Mouse (Mus musculus) heart, postnatal 0 days (tissue): ENCODE measurements around the gene Gm39653. TPM values are rescaled to one million over a fixed set of nuclear protein-coding genes. Genes with fewer than 3 reads are reported as not detected.

Experiments used
- ATAC-seq: fragments of 200-750 bp; cut with Nextera tagmentation; 2 replicates; pipeline ENCODE4 v1.8.0; 2017; ENCODE audit warnings: low read depth, moderate number of reproducible peaks, moderate library complexity; ENCODE audit not compliant: insufficient read depth
- DNase-seq: peaks from one replicate; pipeline ENCODE4 v3.0.0-alpha.2; 2016; ENCODE audit warnings: low spot score
- H3K27ac ChIP-seq: fragments of 300-500 bp; sonication (generic); 2 replicates; pipeline ENCODE4 v1.5.1; 2014; ENCODE audit warnings: low read depth, mild to moderate bottlenecking
- H3K27me3 ChIP-seq: fragments of 300-500 bp; sonication (generic); 2 replicates; pipeline ENCODE4 v1.6.1; 2014; ENCODE audit warnings: low read length, mixed read lengths; ENCODE audit not compliant: control insufficient read depth, insufficient read depth
- H3K36me3 ChIP-seq: fragments of 300-500 bp; sonication (generic); replicated peaks from 2 replicates; pipeline ENCODE4 v1.6.1; 2014; ENCODE audit warnings: low read length, mixed read lengths; ENCODE audit not compliant: control insufficient read depth, insufficient read depth
- H3K4me1 ChIP-seq: fragments of 300-500 bp; sonication (generic); 2 replicates; pipeline ENCODE4 v1.6.1; 2014; ENCODE audit warnings: antibody characterized with exemption; ENCODE audit not compliant: control insufficient read depth, insufficient read depth
- H3K4me2 ChIP-seq: fragments of 300-500 bp; sonication (generic); 2 replicates; pipeline ENCODE4 v1.6.1; 2014; ENCODE audit warnings: low read depth, mild to moderate bottlenecking, low read length, moderate library complexity
- H3K4me3 ChIP-seq: fragments of 300-500 bp; sonication (generic); 2 replicates; pipeline ENCODE4 v1.5.1; 2014; ENCODE audit warnings: low read depth, low read length
- H3K9ac ChIP-seq: fragments of 300-500 bp; sonication (generic); replicated peaks from 2 replicates; pipeline ENCODE4 v1.6.1; 2014; ENCODE audit warnings: low read depth, low read length, mixed read lengths
- H3K9me3 ChIP-seq: fragments of 300-500 bp; sonication (generic); replicated peaks from 2 replicates; pipeline ENCODE4 v1.6.1; 2016; ENCODE audit warnings: low read length; ENCODE audit not compliant: control insufficient read depth
- CTCF ChIP-seq: IDR thresholded peaks from 2 replicates; pipeline ENCODE4 v1.5.1; 2016; ENCODE audit warnings: antibody characterized with exemption, control low read depth, low read depth
- EP300 ChIP-seq: IDR thresholded peaks from 2 replicates; pipeline ENCODE4 v1.6.1; 2016; ENCODE audit warnings: antibody characterized with exemption, low read depth
- WGBS: fragments of 180-500 bp; shearing (Covaris S2); extraction: QIAGEN DNeasy Blood & Tissue Kit; methylation state at CpG from one replicate; pipeline ENCODE4 v1.1.7; 2014; 5-methylcytosine and 5-hydroxymethylcytosine counted together
- polyA plus RNA-seq: library from polyadenylated mRNA; unstranded; fragments of >200 nt; fragmentation: Nextera tagmentation; extraction: Ambion mirVana; gene quantifications from 2 replicates; pipeline ENCODE4 v1.2.1, GENCODE M21; 2015
- total RNA-seq: library from RNA; depleted of rRNA; stranded (reverse); fragments of >200 nt; gene quantifications from 2 replicates; pipeline ENCODE4 v1.2.3, GENCODE M21; 2014; ENCODE audit warnings: low replicate concordance; rRNA removed

The Gm39653 gene
- total RNA-seq = not detected in 2 replicates
- polyA plus RNA-seq = not detected in 2 replicates

GRCm38 (mm10) chr1:63615668-63616067 is at the start of gene Gm39653:
TSS of gene Gm39653 (plus strand) at chr1:63615968.
- Histone ChIP-seq H3K27me3 (peaks cover 9% of the 10 kb centered on the region; the same call in 1 of the 2 replicates), H3K4me2 (no peak within 1 kb of the TSS), H3K27ac (no peak within 1 kb of the TSS), H3K36me3 (no peaks in the 10 kb centered on the region), H3K4me3 (no peak within 1 kb of the TSS), H3K9ac (no peak within 1 kb of the TSS), H3K9me3 (no peaks in the 10 kb centered on the region), H3K4me1 (no peaks in the 10 kb centered on the region)
- DNase-seq (no peak), ATAC-seq (no peak)
- no peak for TF ChIP-seq EP300
- TF ChIP-seq CTCF = no peak
- 71% methylated on average over 3 of the region's 3 CpGs for WGBS

- Histone ChIP-seq H3K27ac (no peak overlapping the region), H3K36me3 (no peaks in the 10 kb centered on the region), H3K4me1 (no peaks in the 10 kb centered on the region), H3K9me3 (no peaks in the 10 kb centered on the region), H3K9ac (no peak overlapping the region), H3K27me3 (no peaks in the 10 kb centered on the region), H3K4me2 (no peak overlapping the region), H3K4me3 (no peak overlapping the region)
- TF ChIP-seq CTCF = no peak
- no peak for TF ChIP-seq EP300
- ATAC-seq (no peak), DNase-seq (no peak)
- WGBS = 23% methylated on average over 7 of the region's 7 CpGs
These were observed 49.3 kb upstream of the Gm39653 start for GRCm38 (mm10) chr1:63566501-63566900.

GRCm38 (mm10) chr1:63567031-63567430 is 48.7 kb upstream of the Gm39653 start:
- no peak overlapping the region for H3K4me2 ChIP-seq
- DNase-seq (no peak), ATAC-seq (no peak)
- H3K9me3 ChIP-seq = no peaks in the 10 kb centered on the region
- H3K36me3 ChIP-seq = no peaks in the 10 kb centered on the region
- no peak overlapping the region for H3K4me3 ChIP-seq
- H3K4me1 ChIP-seq = no peaks in the 10 kb centered on the region
- no peaks in the 10 kb centered on the region for H3K27me3 ChIP-seq
- TF ChIP-seq CTCF = no peak
- no peak for TF ChIP-seq EP300
- H3K27ac ChIP-seq = no peak overlapping the region
- H3K9ac ChIP-seq = no peak overlapping the region
- 17% methylated on average over 4 of the region's 4 CpGs for WGBS

GRCm38 (mm10) chr1:63572229-63572628 is 43.5 kb upstream of the Gm39653 start:
- H3K4me3 ChIP-seq = no peak overlapping the region
- TF ChIP-seq EP300 (no peak), CTCF (no peak)
- no peak overlapping the region for H3K9ac ChIP-seq
- H3K36me3 ChIP-seq = no peaks in the 10 kb centered on the region
- WGBS = 47% methylated on average over 7 of the region's 7 CpGs
- DNase-seq (no peak), ATAC-seq (no peak)
- no peaks in the 10 kb centered on the region for H3K4me1 ChIP-seq
- no peak overlapping the region for H3K4me2 ChIP-seq
- no peaks in the 10 kb centered on the region for H3K9me3 ChIP-seq
- no peak overlapping the region for H3K27ac ChIP-seq
- no peaks in the 10 kb centered on the region for H3K27me3 ChIP-seq

- H3K36me3 ChIP-seq = no peaks in the 10 kb centered on the region
- no peaks in the 10 kb centered on the region for H3K4me1 ChIP-seq
- DNase-seq (no peak), ATAC-seq (no peak)
- no peak overlapping the region for H3K4me2 ChIP-seq
- no peaks in the 10 kb centered on the region for H3K27me3 ChIP-seq
- TF ChIP-seq CTCF = no peak
- TF ChIP-seq EP300 = no peak
- 79% methylated on average over 6 of the region's 6 CpGs for WGBS
- no peaks in the 10 kb centered on the region for H3K9me3 ChIP-seq
- no peak overlapping the region for H3K9ac ChIP-seq
- H3K4me3 ChIP-seq = no peak overlapping the region
- no peak overlapping the region for H3K27ac ChIP-seq
These were observed 42.3 kb upstream of the Gm39653 start for GRCm38 (mm10) chr1:63573432-63573831.

GRCm38 (mm10) chr1:63573864-63574611 is 41.7 kb upstream of the Gm39653 start:
- Histone ChIP-seq H3K36me3 (no peaks in the 10 kb centered on the region), H3K27me3 (no peaks in the 10 kb centered on the region), H3K9me3 (no peaks in the 10 kb centered on the region), H3K4me1 (no peaks in the 10 kb centered on the region), H3K4me3 (no peak overlapping the region), H3K9ac (no peak overlapping the region), H3K27ac (no peak overlapping the region), H3K4me2 (no peak overlapping the region)
- WGBS = 59% methylated on average over 12 of the region's 12 CpGs
- DNase-seq = no peak
- TF ChIP-seq EP300 (no peak), CTCF (no peak)
- ATAC-seq = no peak
